Mouse (Mus musculus): ENCODE data around the gene Ints7. TPM values are rescaled to one million over a fixed set of nuclear protein-coding genes. Genes with fewer than 3 reads are reported as not detected.

Ints7 gene
- total and polyA plus RNA-seq, 2 experiments, result 9.5 to 10.9 TPM

GRCm38 (mm10) chr1:191534896-191535295, 40.5 kb upstream of the Ints7 start:
- 79% methylated on average over 2 of the region's 2 CpGs for WGBS
- H3K4me1 ChIP-seq (ENCODE audit: control insufficient read depth, insufficient read depth, low read length), result no peaks in the 10 kb centered on the region
- no peaks in the 10 kb centered on the region for H3K36me3 ChIP-seq (ENCODE audit: control insufficient read depth, insufficient read depth, low read length)
- no peak overlapping the region for H3K27ac ChIP-seq (replicated peaks; ENCODE audit: insufficient read depth, low read depth, low read length)
- H3K27me3 ChIP-seq (ENCODE audit: control insufficient read depth, insufficient read depth, low read length), result no peaks in the 10 kb centered on the region
- H3K4me3 ChIP-seq (ENCODE audit: insufficient read depth, low read depth, low read length), result no peak overlapping the region
- H3K9ac ChIP-seq (ENCODE audit: low read depth, low read length), result no peak overlapping the region
- no peaks in the 10 kb centered on the region for H3K79me2 ChIP-seq (ENCODE audit: control insufficient read depth, insufficient read depth, low read length)
- DNase-seq (ENCODE audit: extremely low read depth, low read depth, low spot score), result no peak
- TF ChIP-seq CTCF (IDR thresholded peaks at IDR 0.05; ENCODE audit: low read depth, low read length), result no peak
- TF ChIP-seq POLR2A (IDR thresholded peaks at IDR 0.05; ENCODE audit: extremely low read depth, insufficient read depth, low read length), result no peak

- WGBS, result 87% methylated on average over 2 of the region's 2 CpGs
- no peak overlapping the region for H3K9ac ChIP-seq (ENCODE audit: low read depth, low read length)
- H3K4me1 ChIP-seq (ENCODE audit: control insufficient read depth, insufficient read depth, low read length), result no peaks in the 10 kb centered on the region
- no peak overlapping the region for H3K27ac ChIP-seq (replicated peaks; ENCODE audit: insufficient read depth, low read depth, low read length)
- DNase-seq (ENCODE audit: extremely low read depth, low read depth, low spot score), result no peak
- TF ChIP-seq CTCF (IDR thresholded peaks at IDR 0.05; ENCODE audit: low read depth, low read length), result no peak
- H3K79me2 ChIP-seq (ENCODE audit: control insufficient read depth, insufficient read depth, low read length), result no peaks in the 10 kb centered on the region
- no peaks in the 10 kb centered on the region for H3K27me3 ChIP-seq (ENCODE audit: control insufficient read depth, insufficient read depth, low read length)
- H3K4me3 ChIP-seq (ENCODE audit: insufficient read depth, low read depth, low read length), result no peak overlapping the region
- H3K36me3 ChIP-seq (ENCODE audit: control insufficient read depth, insufficient read depth, low read length), result no peaks in the 10 kb centered on the region
Observed at GRCm38 (mm10) chr1:191540300-191540699, 35.1 kb upstream of the Ints7 start.

- H3K36me3 ChIP-seq (ENCODE audit: control insufficient read depth, insufficient read depth, low read length), result no peaks in the 10 kb centered on the region
- no peaks in the 10 kb centered on the region for H3K27me3 ChIP-seq (ENCODE audit: control insufficient read depth, insufficient read depth, low read length)
- H3K27ac ChIP-seq (replicated peaks; ENCODE audit: insufficient read depth, low read depth, low read length), result no peak overlapping the region
- TF ChIP-seq CTCF (IDR thresholded peaks at IDR 0.05; ENCODE audit: low read depth, low read length), result no peak
- no peak overlapping the region for H3K9ac ChIP-seq (ENCODE audit: low read depth, low read length)
- H3K4me3 ChIP-seq (ENCODE audit: insufficient read depth, low read depth, low read length), result no peak overlapping the region
- WGBS, result 96% methylated on average over 9 of the region's 9 CpGs
- H3K79me2 ChIP-seq (ENCODE audit: control insufficient read depth, insufficient read depth, low read length), result no peaks in the 10 kb centered on the region
- no peaks in the 10 kb centered on the region for H3K4me1 ChIP-seq (ENCODE audit: control insufficient read depth, insufficient read depth, low read length)
- no peak for DNase-seq (ENCODE audit: extremely low read depth, low read depth, low spot score)
Observed at GRCm38 (mm10) chr1:191541014-191541413, 34.4 kb upstream of the Ints7 start.

- H3K79me2 ChIP-seq (ENCODE audit: control insufficient read depth, insufficient read depth, low read length), result no peaks in the 10 kb centered on the region
- no peaks in the 10 kb centered on the region for H3K36me3 ChIP-seq (ENCODE audit: control insufficient read depth, insufficient read depth, low read length)
- H3K9ac ChIP-seq (ENCODE audit: low read depth, low read length), result no peak overlapping the region
- WGBS, result 86% methylated on average over 4 of the region's 4 CpGs
- no peak overlapping the region for H3K4me3 ChIP-seq (ENCODE audit: insufficient read depth, low read depth, low read length)
- H3K27me3 ChIP-seq (ENCODE audit: control insufficient read depth, insufficient read depth, low read length), result no peaks in the 10 kb centered on the region
- no peak for DNase-seq (ENCODE audit: extremely low read depth, low read depth, low spot score)
- H3K4me1 ChIP-seq (ENCODE audit: control insufficient read depth, insufficient read depth, low read length), result no peaks in the 10 kb centered on the region
- TF ChIP-seq CTCF (IDR thresholded peaks at IDR 0.05; ENCODE audit: low read depth, low read length) (no peak), POLR2A (IDR thresholded peaks at IDR 0.05; ENCODE audit: extremely low read depth, insufficient read depth, low read length) (no peak)
- H3K27ac ChIP-seq (replicated peaks; ENCODE audit: insufficient read depth, low read depth, low read length), result no peak overlapping the region
Observed at GRCm38 (mm10) chr1:191541619-191542018, 33.8 kb upstream of the Ints7 start.

- no peak for DNase-seq (ENCODE audit: extremely low read depth, low read depth, low spot score)
- H3K36me3 ChIP-seq (ENCODE audit: control insufficient read depth, insufficient read depth, low read length), result no peaks in the 10 kb centered on the region
- H3K4me3 ChIP-seq (ENCODE audit: insufficient read depth, low read depth, low read length), result no peak overlapping the region
- TF ChIP-seq CTCF (IDR thresholded peaks at IDR 0.05; ENCODE audit: low read depth, low read length) (no peak), POLR2A (IDR thresholded peaks at IDR 0.05; ENCODE audit: extremely low read depth, insufficient read depth, low read length) (no peak)
- no peak overlapping the region for H3K27ac ChIP-seq (replicated peaks; ENCODE audit: insufficient read depth, low read depth, low read length)
- no peak overlapping the region for H3K9ac ChIP-seq (ENCODE audit: low read depth, low read length)
- H3K4me1 ChIP-seq (ENCODE audit: control insufficient read depth, insufficient read depth, low read length), result no peaks in the 10 kb centered on the region
- 90% methylated on average over 3 of the region's 3 CpGs for WGBS
- H3K79me2 ChIP-seq (ENCODE audit: control insufficient read depth, insufficient read depth, low read length), result no peaks in the 10 kb centered on the region
- no peaks in the 10 kb centered on the region for H3K27me3 ChIP-seq (ENCODE audit: control insufficient read depth, insufficient read depth, low read length)
Observed at GRCm38 (mm10) chr1:191543747-191544146, 31.7 kb upstream of the Ints7 start.

- Histone ChIP-seq H3K36me3 (ENCODE audit: control insufficient read depth, insufficient read depth, low read length) (no peaks in the 10 kb centered on the region), H3K4me3 (ENCODE audit: insufficient read depth, low read depth, low read length) (no peak overlapping the region), H3K9ac (ENCODE audit: low read depth, low read length) (no peak overlapping the region), H3K79me2 (ENCODE audit: control insufficient read depth, insufficient read depth, low read length) (no peaks in the 10 kb centered on the region), H3K4me1 (ENCODE audit: control insufficient read depth, insufficient read depth, low read length) (no peaks in the 10 kb centered on the region), H3K27me3 (ENCODE audit: control insufficient read depth, insufficient read depth, low read length) (no peaks in the 10 kb centered on the region), H3K27ac (replicated peaks; ENCODE audit: insufficient read depth, low read depth, low read length) (no peak overlapping the region)
- no peak for TF ChIP-seq POLR2A (IDR thresholded peaks at IDR 0.05; ENCODE audit: extremely low read depth, insufficient read depth, low read length)
- TF ChIP-seq CTCF (IDR thresholded peaks at IDR 0.05; ENCODE audit: low read depth, low read length), result no peak
- WGBS, result 87% methylated on average over 4 of the region's 4 CpGs
- no peak for DNase-seq (ENCODE audit: extremely low read depth, low read depth, low spot score)
Observed at GRCm38 (mm10) chr1:191550786-191551185, 24.6 kb upstream of the Ints7 start.

Data from liver, adult 2 months (tissue).